Mouse (Mus musculus): ENCODE results near the gene Ak3.

DNA sequence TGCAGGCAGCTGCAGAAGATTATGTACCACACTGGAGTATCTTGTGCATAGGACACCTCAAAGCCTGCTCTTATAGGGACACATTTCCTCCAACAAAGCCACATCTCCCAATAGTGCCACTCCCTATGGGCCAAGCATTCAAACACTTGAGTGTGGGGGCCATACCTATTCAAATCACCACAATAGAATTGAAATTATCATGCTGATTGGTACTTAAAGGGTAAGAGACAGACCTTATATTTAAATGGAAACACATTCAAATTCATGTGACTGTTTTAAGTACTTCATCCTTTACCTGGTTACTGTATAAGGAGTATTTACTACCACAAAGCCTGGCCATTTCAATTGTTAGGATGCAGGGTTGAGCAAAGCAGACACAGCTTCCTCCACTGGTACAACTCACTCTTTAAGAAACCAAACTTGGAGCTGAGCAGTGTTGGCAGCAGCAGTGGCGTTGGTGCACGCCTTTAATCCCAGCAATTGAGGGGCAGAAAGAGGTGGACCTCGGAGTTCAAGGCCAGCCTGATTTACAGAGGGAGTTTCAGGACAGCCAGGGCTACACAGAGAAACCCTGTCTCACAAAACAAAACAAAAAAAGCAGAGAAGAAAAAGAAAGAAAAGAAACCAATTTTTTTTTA lies 39.6 kb downstream of the Ak3 start:
- no peak for TF ChIP-seq CTCF (IDR thresholded peaks at IDR 0.05; ENCODE audit: control insufficient read depth, insufficient read depth, insufficient read length)
- TF ChIP-seq USF1 (IDR thresholded peaks at IDR 0.05; ENCODE audit: low read depth), result no peak
- TF ChIP-seq MYOG (IDR thresholded peaks at IDR 0.05; ENCODE audit: control insufficient read depth, extremely low read depth, insufficient read length), result no peak
- TF ChIP-seq CEBPB (IDR thresholded peaks at IDR 0.05; ENCODE audit: low read depth), result no peak
- no peak for TF ChIP-seq MAX (IDR thresholded peaks at IDR 0.05)
- TF ChIP-seq MYOD1 (IDR thresholded peaks at IDR 0.05; ENCODE audit: control insufficient read depth, insufficient read length, low read depth), result no peak

Data from C2C12 (cell line).